Mouse (Mus musculus): ENCODE results near the gene Imp3. TPM values are rescaled to one million over a fixed set of nuclear protein-coding genes. Genes with fewer than 3 reads are reported as not detected.
"Not testable (repeated sequence)": the region's sequence is repeated elsewhere in the genome, so short reads cannot be mapped to it uniquely, and the experiment has no call there.

Imp3 gene
- polyA plus RNA-seq, 1 experiment from 2014 or later, result 70.2 TPM

GRCm38 (mm10) chr9:56938374-56938773 lies 1.1 kb downstream of the Imp3 start:
- Histone ChIP-seq H3K9me3 (ENCODE audit: control insufficient read depth, low read length) (no peaks in the 10 kb centered on the region), H3K27me3 (ENCODE audit: control insufficient read depth, insufficient read depth, low read length) (no peaks in the 10 kb centered on the region), H3K4me3 (ENCODE audit: low read depth, low read length) (peak overlapping the region; percentile 70), H3K4me1 (replicated peaks; ENCODE audit: control insufficient read depth, insufficient read depth, low read length) (peaks cover 2% of the 10 kb centered on the region; the same call in 1 of the 2 replicates), H3K4me2 (replicated peaks; ENCODE audit: low read depth, low read length) (peak overlapping the region; percentile 82), H3K36me3 (ENCODE audit: control insufficient read depth, insufficient read depth, low read length) (no peaks in the 10 kb centered on the region), H3K27ac (ENCODE audit: low read depth, low read length) (no peak overlapping the region), H3K9ac (ENCODE audit: low read depth, low read length) (peak overlapping the region; percentile 81; the same call in 1 of the 2 replicates)
- ATAC-seq (ENCODE audit: low FRiP score), result no peak
- WGBS, result 5% methylated on average over 7 of the region's 7 CpGs
- DNase-seq (ENCODE audit: low spot score), result peak; percentile 18

- not testable (repeated sequence) for H3K27me3 ChIP-seq (ENCODE audit: control insufficient read depth, insufficient read depth, low read length); H3K4me1 ChIP-seq (replicated peaks; ENCODE audit: control insufficient read depth, insufficient read depth, low read length); ATAC-seq (ENCODE audit: low FRiP score); H3K36me3 ChIP-seq (ENCODE audit: control insufficient read depth, insufficient read depth, low read length); H3K9me3 ChIP-seq (ENCODE audit: control insufficient read depth, low read length); H3K27ac ChIP-seq (ENCODE audit: low read depth, low read length); H3K9ac ChIP-seq (ENCODE audit: low read depth, low read length); H3K4me2 ChIP-seq (replicated peaks; ENCODE audit: low read depth, low read length); H3K4me3 ChIP-seq (ENCODE audit: low read depth, low read length)
- 34% methylated on average over 3 of the region's 3 CpGs for WGBS
- DNase-seq (ENCODE audit: low spot score), result peak; percentile 55
These were observed 10.2 kb downstream of the Imp3 start for GRCm38 (mm10) chr9:56947481-56947880.

GRCm38 (mm10) chr9:56948699-56949098 lies 11.4 kb downstream of the Imp3 start:
- ATAC-seq (ENCODE audit: low FRiP score); H3K4me1 ChIP-seq (replicated peaks; ENCODE audit: control insufficient read depth, insufficient read depth, low read length); H3K9ac ChIP-seq (ENCODE audit: low read depth, low read length); H3K4me2 ChIP-seq (replicated peaks; ENCODE audit: low read depth, low read length); H3K4me3 ChIP-seq (ENCODE audit: low read depth, low read length); H3K27ac ChIP-seq (ENCODE audit: low read depth, low read length); H3K27me3 ChIP-seq (ENCODE audit: control insufficient read depth, insufficient read depth, low read length); DNase-seq (ENCODE audit: low spot score); H3K9me3 ChIP-seq (ENCODE audit: control insufficient read depth, low read length); H3K36me3 ChIP-seq (ENCODE audit: control insufficient read depth, insufficient read depth, low read length): not testable (repeated sequence)
- 93% methylated on average over 5 of the region's 5 CpGs for WGBS

GRCm38 (mm10) chr9:56949767-56950166 lies 12.5 kb downstream of the Imp3 start:
- Histone ChIP-seq H3K9ac (ENCODE audit: low read depth, low read length) (peak overlapping the region; percentile 31; the same call in 1 of the 2 replicates), H3K4me2 (replicated peaks; ENCODE audit: low read depth, low read length) (peak overlapping the region; percentile 36), H3K36me3 (ENCODE audit: control insufficient read depth, insufficient read depth, low read length) (no peaks in the 10 kb centered on the region), H3K4me3 (ENCODE audit: low read depth, low read length) (peak overlapping the region; percentile 27), H3K27ac (ENCODE audit: low read depth, low read length) (no peak overlapping the region), H3K27me3 (ENCODE audit: control insufficient read depth, insufficient read depth, low read length) (no peaks in the 10 kb centered on the region), H3K4me1 (replicated peaks; ENCODE audit: control insufficient read depth, insufficient read depth, low read length) (no peaks in the 10 kb centered on the region), H3K9me3 (ENCODE audit: control insufficient read depth, low read length) (no peaks in the 10 kb centered on the region)
- ATAC-seq (ENCODE audit: low FRiP score) (no peak), DNase-seq (ENCODE audit: low spot score) (peak; percentile 38)
- WGBS, result 36% methylated on average over 13 of the region's 13 CpGs

- Histone ChIP-seq H3K4me3 (ENCODE audit: low read depth, low read length) (peak within 1 kb of the TSS; percentile 51), H3K4me1 (replicated peaks; ENCODE audit: control insufficient read depth, insufficient read depth, low read length) (no peaks in the 10 kb centered on the region), H3K9me3 (ENCODE audit: control insufficient read depth, low read length) (no peaks in the 10 kb centered on the region), H3K27me3 (ENCODE audit: control insufficient read depth, insufficient read depth, low read length) (no peaks in the 10 kb centered on the region), H3K36me3 (ENCODE audit: control insufficient read depth, insufficient read depth, low read length) (no peaks in the 10 kb centered on the region), H3K27ac (ENCODE audit: low read depth, low read length) (peak within 1 kb of the TSS; percentile 77), H3K4me2 (replicated peaks; ENCODE audit: low read depth, low read length) (peak within 1 kb of the TSS; percentile 63), H3K9ac (ENCODE audit: low read depth, low read length) (peak within 1 kb of the TSS; percentile 85)
- DNase-seq (ENCODE audit: low spot score) (peak; percentile 99), ATAC-seq (ENCODE audit: low FRiP score) (peak; percentile 100)
- under 1% methylated on average over 50 of the region's 50 CpGs for WGBS
These were observed 13.4 kb downstream of the Imp3 start, which contains the start of gene Snupn for GRCm38 (mm10) chr9:56950414-56951400. TSS of gene Snupn (plus strand) at chr9:56950878.

GRCm38 (mm10) chr9:56953562-56953961 lies 16.3 kb downstream of the Imp3 start:
- 90% methylated on average over 1 of the region's 1 CpGs for WGBS
- H3K9me3 ChIP-seq (ENCODE audit: control insufficient read depth, low read length), result no peaks in the 10 kb centered on the region
- no peak for ATAC-seq (ENCODE audit: low FRiP score)

GRCm38 (mm10) chr9:56956966-56957675 lies 19.8 kb downstream of the Imp3 start:
- H3K4me2 ChIP-seq (replicated peaks; ENCODE audit: low read depth, low read length), result no peak overlapping the region
- WGBS, result 84% methylated on average over 7 of the region's 7 CpGs
- H3K4me1 ChIP-seq (replicated peaks; ENCODE audit: control insufficient read depth, insufficient read depth, low read length), result no peaks in the 10 kb centered on the region
- H3K27me3 ChIP-seq (ENCODE audit: control insufficient read depth, insufficient read depth, low read length), result no peaks in the 10 kb centered on the region
- ATAC-seq (ENCODE audit: low FRiP score) (no peak), DNase-seq (ENCODE audit: low spot score) (no peak)
- H3K9ac ChIP-seq (ENCODE audit: low read depth, low read length), result no peak overlapping the region
- no peaks in the 10 kb centered on the region for H3K36me3 ChIP-seq (ENCODE audit: control insufficient read depth, insufficient read depth, low read length)
- H3K27ac ChIP-seq (ENCODE audit: low read depth, low read length), result no peak overlapping the region
- no peak overlapping the region for H3K4me3 ChIP-seq (ENCODE audit: low read depth, low read length)
- no peaks in the 10 kb centered on the region for H3K9me3 ChIP-seq (ENCODE audit: control insufficient read depth, low read length)

More at GRCm38 (mm10) chr9:56953562-56953961, 16.3 kb downstream of the Imp3 start:
- Histone ChIP-seq H3K4me3 (ENCODE audit: low read depth, low read length) (no peak overlapping the region), H3K27ac (ENCODE audit: low read depth, low read length) (no peak overlapping the region), H3K36me3 (ENCODE audit: control insufficient read depth, insufficient read depth, low read length) (no peaks in the 10 kb centered on the region), H3K4me1 (replicated peaks; ENCODE audit: control insufficient read depth, insufficient read depth, low read length) (no peaks in the 10 kb centered on the region), H3K27me3 (ENCODE audit: control insufficient read depth, insufficient read depth, low read length) (no peaks in the 10 kb centered on the region), H3K4me2 (replicated peaks; ENCODE audit: low read depth, low read length) (no peak overlapping the region), H3K9ac (ENCODE audit: low read depth, low read length) (no peak overlapping the region)
- DNase-seq (ENCODE audit: low spot score), result no peak

- ATAC-seq (ENCODE audit: low FRiP score) (no peak), DNase-seq (ENCODE audit: low spot score) (no peak)
- H3K27ac ChIP-seq (ENCODE audit: low read depth, low read length), result no peak overlapping the region
- no peaks in the 10 kb centered on the region for H3K9me3 ChIP-seq (ENCODE audit: control insufficient read depth, low read length)
- H3K4me2 ChIP-seq (replicated peaks; ENCODE audit: low read depth, low read length), result no peak overlapping the region
- no peak overlapping the region for H3K9ac ChIP-seq (ENCODE audit: low read depth, low read length)
- H3K27me3 ChIP-seq (ENCODE audit: control insufficient read depth, insufficient read depth, low read length), result no peaks in the 10 kb centered on the region
- H3K36me3 ChIP-seq (ENCODE audit: control insufficient read depth, insufficient read depth, low read length), result 0 out of 2 replicates have a peak, but pooled peaks cover 5% of the 10 kb centered on the region
- H3K4me3 ChIP-seq (ENCODE audit: low read depth, low read length), result no peak overlapping the region
- 86% methylated on average over 2 of the region's 2 CpGs for WGBS
- no peaks in the 10 kb centered on the region for H3K4me1 ChIP-seq (replicated peaks; ENCODE audit: control insufficient read depth, insufficient read depth, low read length)
These were observed 21.4 kb downstream of the Imp3 start for GRCm38 (mm10) chr9:56958689-56959088.

All from hindbrain, embryonic 11.5 days (tissue).